Mouse (Mus musculus): ENCODE results near the gene F8a.
"Not testable (repeated sequence)": the region's sequence is repeated elsewhere in the genome, so short reads cannot be mapped to it uniquely, and the experiment has no call there.

F8a gene

GRCm38 (mm10) chrX:73227914-73228605, at the start of gene F8a:
Gene F8a (plus strand): TSS chrX:73228291.
- DNase-seq (ENCODE audit: low read depth), result peak; percentile 95

- not testable (repeated sequence) for DNase-seq (ENCODE audit: low read depth)
Measured at GRCm38 (mm10) chrX:73191934-73192333, 36.2 kb upstream of the F8a start, which contains the start of gene Xlr3b. Gene Xlr3b (plus strand): TSS chrX:73192207.

GRCm38 (mm10) chrX:73213819-73214564, 14.1 kb upstream of the F8a start, which contains the start of gene Xlr4b:
Gene Xlr4b (plus strand): TSS chrX:73214333.
- DNase-seq (ENCODE audit: low read depth), result not testable (repeated sequence)

GRCm38 (mm10) chrX:73225365-73225764, 2.7 kb upstream of the F8a start:
- DNase-seq (ENCODE audit: low read depth), result no peak

GRCm38 (mm10) chrX:73228606-73229214, 619 bp downstream of the F8a start:
- peak; percentile 64 for DNase-seq (ENCODE audit: low read depth)

- DNase-seq (ENCODE audit: low read depth), result peak; percentile 5
Measured at GRCm38 (mm10) chrX:73229288-73229687, 1.2 kb downstream of the F8a start.

- DNase-seq (ENCODE audit: low read depth), result not testable (repeated sequence)
Measured at GRCm38 (mm10) chrX:73242821-73243325, 14.8 kb downstream of the F8a start, which contains the start of gene Xlr4c. Gene Xlr4c (minus strand): TSS chrX:73243130.

- not testable (repeated sequence) for DNase-seq (ENCODE audit: low read depth)
Measured at GRCm38 (mm10) chrX:73262428-73262827, 34.3 kb downstream of the F8a start.

- not testable (repeated sequence) for DNase-seq (ENCODE audit: low read depth)
Measured at GRCm38 (mm10) chrX:73265270-73265669, 37.2 kb downstream of the F8a start, which contains the start of gene Xlr3c. Gene Xlr3c (minus strand): TSS chrX:73265390.
